Mouse (Mus musculus) stomach, postnatal 0 days (tissue): ENCODE data around the gene Cdc42bpg.

Source experiments
- CTCF ChIP-seq: IDR thresholded peaks from 2 replicates; pipeline ENCODE4 v1.5.1; 2016; ENCODE audit warnings: antibody characterized with exemption, low read depth, mild to moderate bottlenecking, moderate library complexity
- EP300 ChIP-seq: optimal IDR thresholded peaks from 2 replicates; pipeline ENCODE3; 2016; ENCODE audit warnings: antibody characterized with exemption

DNA sequence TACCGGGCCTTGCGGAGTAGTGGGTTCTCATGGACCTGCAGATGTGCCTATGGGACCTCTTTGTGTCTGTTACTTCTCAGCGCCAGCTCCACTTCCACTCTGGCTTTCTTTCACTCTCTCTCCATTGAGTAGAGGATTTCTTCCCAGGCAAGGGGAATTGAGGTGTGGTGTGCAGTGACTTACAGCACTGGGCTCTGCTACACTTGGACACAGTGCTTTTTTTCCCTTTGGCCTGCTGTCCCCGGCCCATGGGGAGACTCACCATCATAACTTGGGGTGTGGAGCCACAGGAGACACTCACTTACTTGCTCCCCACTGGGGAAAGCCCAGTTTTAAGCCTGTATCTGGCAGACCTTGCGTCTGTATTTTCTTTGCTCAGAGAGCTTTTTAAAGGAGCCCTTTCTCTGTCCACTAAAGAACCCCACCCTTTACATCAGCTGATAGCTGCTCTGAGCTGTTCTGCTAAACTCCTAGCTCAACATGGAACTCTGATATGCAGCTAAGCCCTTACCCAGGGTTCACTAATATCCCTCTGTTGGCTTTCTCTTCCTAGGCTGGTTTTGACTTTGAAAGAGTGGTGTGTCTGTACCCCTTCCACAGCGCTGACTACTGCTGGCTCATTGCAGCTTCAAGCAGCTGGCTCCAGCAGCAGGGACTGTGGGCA, 26.6 kb upstream of the Cdc42bpg start:
- no peak for TF ChIP-seq CTCF
- TF ChIP-seq EP300: no peak
